Mouse (Mus musculus) right cerebral cortex, postnatal 4 days (tissue): ENCODE results near the gene Gm44965.

Experiments used
- DNase-seq: peaks from one replicate; pipeline ENCODE4 v3.0.0-alpha.2; 2022

The Gm44965 gene

DNA sequence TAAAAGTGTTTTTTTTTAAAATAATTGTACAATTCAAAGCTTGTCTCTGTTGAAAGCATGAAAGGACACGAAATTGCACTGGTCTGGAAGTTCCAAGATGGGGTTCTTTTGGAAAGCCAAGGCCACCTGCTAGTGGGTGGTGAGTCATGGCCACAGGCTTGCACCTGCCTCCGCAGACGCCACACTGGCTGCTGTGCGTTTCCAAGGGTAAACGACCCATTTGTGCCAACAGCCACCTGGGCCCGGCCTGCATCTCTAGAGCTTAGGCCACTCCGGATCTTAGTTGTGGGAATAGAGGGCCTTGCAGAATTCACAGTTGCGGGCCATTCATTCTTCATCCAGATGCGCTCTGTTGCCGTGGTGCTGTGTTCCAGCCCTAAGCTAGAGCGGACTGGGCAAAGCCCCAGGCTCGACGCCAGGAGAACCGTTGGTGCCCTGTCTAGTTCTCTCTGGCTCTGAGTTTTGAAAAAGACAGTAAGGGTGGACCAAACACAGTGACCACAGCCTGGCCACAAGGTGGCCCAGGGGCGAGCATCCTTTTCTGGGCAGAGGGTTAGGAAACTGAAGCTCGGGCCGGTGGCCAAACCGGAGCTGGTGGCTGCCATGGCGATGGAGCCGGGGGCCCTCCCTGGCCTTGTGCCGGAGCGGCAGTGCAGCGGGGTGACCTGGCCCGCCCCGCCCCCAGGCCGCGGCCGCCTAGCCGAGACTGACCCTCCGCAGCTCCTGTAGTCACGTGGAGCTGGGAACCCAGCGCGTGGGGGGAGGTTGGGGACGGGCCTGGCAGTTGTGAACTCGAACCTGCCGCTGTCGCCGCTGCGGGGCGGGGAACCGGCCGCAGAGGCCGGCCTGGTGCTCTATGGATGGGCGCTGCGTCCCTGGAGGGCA lies at the start of gene Gm44965, which contains the start of gene Repin1:
Gene Gm44965 (plus strand): TSS at position 784 of the 885 bp plus-strand sequence.
Gene Repin1 (plus strand): TSS at position 726 of the 885 bp plus-strand sequence.
- peak; percentile 89 for DNase-seq

DNA sequence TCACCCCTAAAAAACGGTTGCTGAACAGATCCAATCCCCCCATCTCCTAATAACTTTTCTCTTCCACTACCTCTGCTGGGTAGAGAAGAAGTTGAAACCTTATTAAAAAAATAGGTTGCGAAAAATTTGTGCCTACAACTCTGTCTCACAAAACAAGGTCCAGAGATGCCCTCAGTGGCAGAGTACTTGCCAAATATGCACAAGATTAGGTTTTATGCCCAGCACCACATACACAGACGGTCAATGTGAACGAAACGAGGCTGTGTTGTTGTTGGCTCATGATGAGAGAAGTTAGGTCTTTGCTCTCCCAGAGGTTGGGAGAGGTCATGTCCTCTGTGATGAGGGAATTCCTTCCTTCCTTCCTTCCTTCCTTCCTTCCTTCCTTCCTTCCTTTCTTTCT lies 48.5 kb upstream of the Gm44965 start:
- no peak for DNase-seq

DNA sequence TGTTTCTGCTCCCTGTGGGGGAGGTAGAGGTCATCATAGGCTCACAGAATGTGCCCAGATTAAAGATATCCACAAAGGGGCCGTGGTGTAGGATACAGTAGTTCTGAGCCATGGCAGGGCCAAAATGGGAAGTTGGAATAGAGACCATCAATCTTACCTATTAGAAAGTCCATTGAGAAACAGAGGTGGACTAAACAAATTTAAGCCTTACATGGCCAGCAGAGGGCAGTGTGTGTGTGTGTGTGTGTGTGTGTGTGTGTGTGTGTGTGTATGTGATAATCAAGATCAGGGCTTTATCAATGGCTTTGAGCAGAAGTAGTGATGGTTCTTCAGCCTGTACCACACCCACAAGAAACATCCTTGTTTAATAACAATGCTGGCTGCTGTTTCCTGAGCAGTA lies 47.5 kb upstream of the Gm44965 start:
- peak; percentile 34 for DNase-seq

DNA sequence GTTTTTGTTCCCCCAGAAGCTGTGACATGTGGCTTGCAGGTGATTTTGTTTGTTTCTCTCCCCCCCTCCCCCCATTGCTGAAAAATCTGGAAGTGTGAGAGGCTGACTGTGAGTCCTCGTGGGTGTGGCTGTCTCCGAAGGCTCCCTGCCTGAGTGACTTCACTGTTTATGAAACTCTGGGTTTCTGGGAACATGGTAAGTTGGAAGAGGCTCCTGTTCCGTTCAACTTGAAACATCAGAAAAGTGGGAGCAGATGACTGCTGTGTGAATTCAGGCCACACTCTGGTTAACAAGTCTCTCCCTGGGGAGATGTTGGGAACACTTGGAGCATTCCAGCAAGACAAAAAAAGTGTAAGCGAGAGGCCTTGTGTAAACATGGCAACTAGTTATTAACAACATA lies 46.9 kb upstream of the Gm44965 start:
- no peak for DNase-seq

DNA sequence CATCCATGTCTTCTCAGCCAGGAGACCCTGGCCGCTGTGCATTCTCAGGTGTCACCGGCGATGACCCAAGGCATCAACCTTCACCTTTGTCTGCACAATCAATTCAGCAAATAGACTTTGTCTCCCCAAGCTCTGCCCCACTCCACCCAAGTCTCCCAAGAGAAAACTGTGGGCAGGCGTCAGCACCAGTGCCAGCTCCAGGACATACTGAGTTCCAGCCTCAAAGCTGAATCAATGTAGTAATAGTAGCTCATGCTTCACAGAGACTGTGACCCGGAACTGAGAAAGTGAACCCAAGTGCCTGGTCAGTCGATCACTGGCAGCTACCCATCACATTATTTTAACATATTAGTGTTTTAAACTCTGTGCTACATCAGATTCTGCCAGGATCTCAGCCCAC lies 45.4 kb upstream of the Gm44965 start:
- DNase-seq = no peak

DNA sequence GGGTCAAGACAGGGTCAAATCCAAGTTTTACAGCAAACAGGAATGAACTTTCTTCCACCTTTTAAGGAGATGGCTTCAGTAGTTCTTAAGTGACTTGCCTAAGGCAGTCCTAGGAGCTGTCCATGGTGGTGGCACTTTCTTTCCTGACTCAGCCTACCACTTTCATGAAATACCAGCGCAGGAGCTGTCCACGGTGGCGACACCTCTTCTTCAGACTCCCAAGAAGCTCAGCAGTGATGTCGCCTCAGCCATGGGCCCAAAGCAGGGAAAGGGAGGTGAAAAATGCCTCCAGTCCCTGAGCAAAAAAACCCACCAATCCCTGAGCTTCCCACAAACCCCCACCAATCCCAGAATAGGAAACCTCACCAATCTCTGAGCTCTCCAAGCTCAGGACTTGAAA lies 40.8 kb upstream of the Gm44965 start:
- DNase-seq = no peak

DNA sequence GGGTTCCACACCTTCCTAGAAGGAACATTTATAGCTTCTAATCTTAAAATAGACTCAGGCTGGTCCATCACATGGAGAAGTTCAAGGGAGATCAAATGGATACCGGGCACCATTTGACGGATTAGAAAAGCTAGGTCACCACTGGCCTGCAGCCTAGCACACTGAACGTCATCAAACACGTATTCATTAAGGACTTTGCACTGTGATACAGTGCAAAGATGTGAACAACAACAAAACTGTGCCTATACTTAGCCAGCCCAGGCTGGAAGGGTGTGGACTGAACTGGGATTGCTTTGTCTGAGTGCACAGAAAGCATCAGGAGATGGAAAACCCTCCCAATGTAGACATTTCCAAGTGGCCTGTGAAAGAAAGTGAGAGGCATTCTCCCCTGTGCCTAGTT lies 39.9 kb upstream of the Gm44965 start:
- DNase-seq = no peak

DNA sequence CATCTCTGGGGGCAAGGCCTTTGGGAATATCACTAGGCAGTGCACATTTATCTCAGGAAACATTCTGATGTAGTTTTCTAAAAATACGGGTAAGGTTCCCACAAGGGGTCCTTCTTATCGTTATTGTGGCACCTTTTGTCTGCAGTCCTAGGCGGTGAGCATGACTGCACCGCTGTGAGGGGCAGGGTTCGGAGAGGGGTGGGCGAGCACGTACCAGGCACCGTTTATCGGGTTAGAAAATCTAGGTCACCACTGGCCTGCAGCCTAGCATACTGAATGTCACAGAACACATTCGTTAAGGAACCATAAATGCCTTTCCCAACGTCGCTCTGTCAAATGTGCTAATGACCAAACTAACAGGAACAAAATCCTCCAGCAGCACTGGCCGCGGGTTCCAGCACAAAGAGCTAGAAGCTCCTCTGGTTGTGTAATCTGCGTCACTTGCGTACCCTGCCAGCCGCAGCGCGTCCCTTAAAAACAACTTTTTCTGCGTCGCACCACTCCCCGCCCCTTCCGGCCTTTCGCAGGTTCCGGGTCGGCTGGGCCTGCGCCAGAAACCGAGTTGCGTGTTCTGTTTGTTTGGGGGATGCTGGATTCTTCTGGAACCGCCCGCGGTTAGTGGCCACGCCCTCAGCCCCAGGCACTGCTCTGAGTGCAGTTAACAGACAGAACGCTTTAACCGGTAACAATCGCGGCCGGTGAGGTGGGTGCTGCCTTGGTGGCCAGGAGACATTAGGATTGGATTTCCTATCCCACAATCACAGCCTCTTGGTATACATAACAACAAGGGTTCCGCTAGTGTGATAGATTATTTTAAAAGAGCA lies 39.2 kb upstream of the Gm44965 start, which contains the start of gene Lrrc61:
Gene Lrrc61 (plus strand): TSS at position 517 of the 824 bp plus-strand sequence.
- DNase-seq = peak; percentile 100

DNA sequence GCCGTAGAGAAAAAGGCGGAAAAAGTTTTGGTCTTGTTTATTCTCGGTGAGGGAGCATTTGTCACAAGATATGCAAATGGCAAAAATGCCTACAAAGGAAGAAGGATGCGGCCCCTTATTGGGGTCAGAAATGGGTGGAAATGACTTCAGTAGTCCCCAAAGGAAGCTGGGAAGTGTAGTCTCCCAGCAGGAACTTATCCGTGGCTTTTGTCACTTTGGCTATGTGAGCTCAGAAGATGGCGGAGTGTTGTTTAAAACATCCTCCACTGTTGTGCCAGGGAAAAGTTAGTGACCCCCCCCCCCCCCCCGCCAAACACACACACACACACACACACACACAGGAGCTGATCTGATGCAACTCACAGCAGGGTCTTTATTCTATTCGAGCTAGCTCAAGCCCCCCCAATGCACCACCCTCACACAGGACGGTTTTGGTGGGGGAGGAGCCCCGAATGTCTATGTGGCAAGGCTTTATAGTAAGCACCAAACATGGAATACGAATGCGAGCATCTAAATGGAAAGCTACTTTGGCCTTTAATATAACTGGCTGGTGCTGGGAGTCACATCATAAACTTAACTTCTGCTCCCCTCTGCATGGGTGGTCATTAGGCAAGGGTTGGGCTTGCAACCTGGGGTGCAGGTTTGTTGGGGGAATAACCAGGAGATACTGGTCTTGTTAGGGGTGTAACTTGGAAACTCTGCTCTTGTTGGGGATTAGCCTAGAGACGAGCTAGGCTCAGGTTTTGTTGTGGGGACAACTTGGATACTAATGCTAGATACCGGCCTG lies 38.4 kb upstream of the Gm44965 start:
- no peak for DNase-seq

DNA sequence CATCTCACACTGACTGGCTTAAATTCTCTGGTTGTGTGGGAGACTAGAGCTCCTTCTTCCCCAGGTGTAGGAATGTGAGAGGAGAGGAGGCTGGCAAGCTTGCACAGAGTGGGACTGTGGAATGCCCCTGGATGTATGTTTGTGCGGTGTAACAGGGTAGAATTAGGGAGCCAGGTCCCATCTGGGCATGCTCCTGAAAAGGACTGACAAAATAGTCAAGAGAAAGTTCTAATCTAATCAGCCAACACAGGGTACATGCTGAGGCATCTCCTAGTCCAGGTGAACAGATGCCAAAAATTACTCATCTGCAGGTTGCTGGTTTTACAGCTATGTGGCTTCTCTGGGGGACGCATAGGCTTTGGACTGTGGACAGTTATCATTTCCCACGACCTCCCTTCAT lies 37.8 kb upstream of the Gm44965 start:
- no peak for DNase-seq

DNA sequence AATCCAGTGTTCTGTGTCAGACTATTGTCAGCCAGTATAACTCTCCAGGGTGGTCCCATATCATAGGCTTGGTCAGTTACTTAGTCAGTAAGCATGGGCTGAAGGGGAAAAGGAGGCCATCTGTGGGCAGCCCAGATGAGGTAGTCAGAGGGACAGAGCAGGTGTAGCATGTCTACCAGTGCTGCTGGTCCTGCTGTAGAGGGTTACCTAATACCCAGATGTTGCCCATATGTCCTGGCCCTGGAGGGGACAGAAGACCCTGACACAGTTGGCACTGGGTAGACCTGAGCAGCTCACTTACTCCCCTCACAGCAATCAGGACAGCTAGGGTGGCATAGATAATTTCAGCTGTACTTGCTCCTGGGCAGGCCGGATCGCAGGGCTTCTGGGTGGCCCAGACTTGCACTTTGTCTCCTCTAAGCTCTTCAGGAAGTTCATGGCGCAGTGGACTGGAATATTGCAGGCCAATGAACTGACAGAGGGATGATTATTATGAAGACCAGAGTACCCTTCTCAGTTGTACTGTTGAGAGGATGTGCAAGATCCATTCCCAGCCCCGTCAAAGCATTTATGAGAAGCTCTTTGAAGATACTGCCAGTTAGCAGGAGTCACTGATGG lies 27.9 kb upstream of the Gm44965 start:
- no peak for DNase-seq

DNA sequence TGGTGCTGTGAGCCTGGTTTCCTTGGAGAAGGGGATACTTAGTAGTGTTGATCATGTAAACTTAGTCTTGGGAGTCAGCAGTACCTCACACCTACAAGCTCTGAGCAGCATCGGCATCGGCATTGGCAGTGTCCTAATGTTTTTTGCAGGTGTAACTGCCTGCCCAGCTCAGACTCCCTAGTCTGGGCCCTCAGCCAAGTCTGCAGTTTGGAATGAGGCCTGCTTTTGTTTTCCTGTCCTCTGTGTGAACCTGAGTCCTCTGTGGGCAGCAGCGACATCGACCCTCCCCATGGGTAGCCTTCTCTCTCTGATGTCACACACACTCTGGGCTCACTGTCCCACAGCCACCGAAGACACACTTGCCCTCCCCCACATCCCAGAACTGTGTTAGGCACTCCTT lies 27.4 kb upstream of the Gm44965 start:
- no peak for DNase-seq

DNA sequence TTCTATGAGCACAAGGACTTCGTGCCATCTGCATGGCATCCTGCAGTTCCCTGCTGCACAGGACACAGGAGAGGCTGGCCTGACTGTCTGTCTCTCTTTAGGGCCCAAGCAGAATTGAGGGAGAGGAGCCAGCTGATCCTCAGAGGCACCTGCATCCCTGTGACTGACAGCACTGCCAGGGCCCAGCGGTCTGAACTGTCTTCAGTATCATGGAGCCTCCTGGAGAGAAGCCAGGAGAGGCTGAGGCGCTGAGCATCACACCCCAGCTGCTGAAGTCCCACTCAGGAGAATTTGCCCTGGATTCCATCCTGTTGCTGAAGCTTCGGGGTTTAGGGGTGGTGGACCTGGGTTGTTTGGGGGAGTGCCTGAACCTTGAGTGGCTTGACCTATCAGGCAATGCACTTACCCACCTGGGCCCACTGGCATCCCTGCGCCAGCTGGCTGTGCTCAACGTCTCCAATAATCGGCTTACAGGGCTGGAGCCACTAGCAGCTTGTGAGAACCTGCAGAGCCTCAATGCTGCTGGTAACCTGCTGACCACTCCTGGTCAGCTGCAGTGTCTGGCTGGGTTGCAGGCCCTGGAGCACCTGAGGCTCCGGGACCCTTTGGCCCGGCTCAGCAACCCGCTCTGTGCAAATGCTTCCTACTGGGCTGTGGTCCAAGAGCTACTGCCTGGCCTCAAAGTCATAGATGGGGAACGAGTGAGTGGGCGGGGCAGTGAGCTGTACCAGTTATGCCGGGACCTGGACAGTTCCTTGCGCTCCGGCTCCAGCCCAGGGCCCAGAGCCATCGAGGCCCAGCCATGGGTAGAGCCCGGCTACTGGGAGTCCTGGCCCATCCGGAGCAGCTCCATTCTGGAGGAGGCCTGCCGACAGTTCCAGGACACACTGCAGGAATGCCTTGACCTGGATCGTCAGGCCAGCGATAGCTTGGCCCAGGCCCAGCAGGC lies 25.4 kb upstream of the Gm44965 start:
- no peak for DNase-seq

DNA sequence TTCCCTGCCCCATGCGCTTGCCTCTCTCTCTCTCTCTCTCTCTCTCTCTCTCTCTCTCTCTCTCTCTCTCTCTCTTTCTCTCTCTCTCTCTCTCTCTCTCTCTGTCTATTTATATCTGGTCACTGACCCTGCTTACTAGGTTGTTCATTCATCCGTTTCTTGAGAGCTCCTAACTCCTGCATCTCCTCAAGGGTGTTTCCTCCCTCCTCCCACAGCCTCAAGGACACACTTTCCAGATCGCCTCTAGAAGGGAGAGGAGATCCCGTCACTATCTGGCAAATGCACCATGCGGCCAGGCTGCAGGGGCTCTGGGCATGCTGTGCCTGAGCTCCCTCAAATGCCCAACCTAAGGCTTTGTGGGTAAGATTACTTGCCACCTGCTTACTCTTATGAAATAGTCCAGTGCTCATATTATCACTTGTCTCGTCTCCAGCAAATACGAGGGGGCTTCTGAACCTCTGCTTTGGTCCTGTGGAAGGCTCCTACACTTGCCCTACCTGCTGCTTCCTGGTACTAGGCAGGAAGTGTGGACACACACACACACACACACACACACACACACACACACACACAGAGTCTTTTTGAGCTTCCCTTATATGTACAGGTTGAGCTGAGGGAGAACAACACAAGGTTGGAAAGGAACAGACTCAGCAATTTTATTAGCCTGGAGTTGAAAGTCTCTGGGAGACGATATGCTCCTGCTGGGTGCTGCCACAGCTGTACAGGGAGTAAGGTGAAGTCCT lies 24.5 kb upstream of the Gm44965 start:
- DNase-seq = no peak

DNA sequence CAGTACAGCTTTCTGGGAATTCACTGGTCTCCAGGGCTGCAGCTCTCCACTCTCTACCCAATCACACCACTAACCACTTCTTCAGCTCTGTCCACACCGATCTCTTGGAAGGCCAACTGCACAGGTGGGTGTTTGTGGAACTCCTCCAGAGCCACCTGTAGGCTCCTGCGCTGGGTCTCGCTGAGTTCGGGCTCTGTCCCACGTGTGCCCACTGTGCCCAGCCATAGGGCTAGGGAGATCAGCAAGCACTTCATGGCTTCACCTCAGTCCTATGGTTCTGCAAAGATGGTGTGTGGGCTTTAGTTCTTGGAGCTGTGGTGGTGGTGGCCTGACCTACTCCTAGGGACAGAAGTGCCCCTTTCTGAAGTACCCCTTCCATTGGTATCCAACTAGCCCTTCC lies 21.7 kb upstream of the Gm44965 start:
- no peak for DNase-seq

DNA sequence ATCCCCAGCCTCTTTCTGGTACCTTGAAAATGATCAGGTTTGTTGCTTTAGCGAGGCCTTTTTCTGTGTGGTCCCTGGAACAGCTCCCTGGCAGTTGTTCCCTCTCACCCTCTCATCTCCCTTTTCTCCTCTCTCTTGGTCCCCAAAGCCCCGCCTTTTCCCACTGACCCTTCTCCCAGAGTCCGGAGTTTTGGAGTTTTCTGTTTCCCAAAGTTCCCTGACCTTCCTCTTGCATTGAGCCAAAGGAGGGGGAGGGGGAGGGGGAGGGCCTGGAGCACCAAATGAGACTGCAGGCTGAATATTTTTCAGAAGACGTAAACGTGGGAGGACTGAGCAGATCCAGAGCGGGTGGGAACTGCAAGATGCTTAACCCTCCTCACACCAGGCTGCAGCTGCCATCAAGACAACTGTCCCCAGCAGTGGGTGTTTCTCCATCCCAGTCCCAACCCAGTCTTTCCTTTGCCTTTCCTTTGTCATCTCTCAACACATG lies 21.1 kb upstream of the Gm44965 start, which contains the start of gene Rarres2:
Gene Rarres2 (minus strand): TSS at position 218 of the 490 bp plus-strand sequence.
- no peak for DNase-seq

DNA sequence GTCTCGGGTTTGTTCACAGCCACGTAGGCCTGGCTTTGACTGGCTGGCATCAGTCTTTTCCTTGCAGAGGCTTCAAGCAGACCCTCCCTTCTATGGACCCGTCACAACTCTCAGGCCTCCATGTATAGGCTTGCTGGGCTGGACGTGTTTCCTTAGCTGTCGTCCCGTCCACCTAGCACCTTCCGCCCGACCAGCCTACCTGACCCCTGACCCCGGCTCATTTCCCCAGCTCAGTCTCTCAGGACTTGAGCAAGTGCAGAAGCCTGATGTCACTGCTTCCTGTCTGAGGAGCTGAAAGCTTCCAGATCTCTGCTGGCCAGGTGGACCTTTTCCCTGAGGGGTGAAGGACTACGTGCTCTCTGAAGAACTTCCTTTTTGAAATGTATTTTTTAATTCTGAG lies 20.5 kb upstream of the Gm44965 start:
- DNase-seq = no peak

DNA sequence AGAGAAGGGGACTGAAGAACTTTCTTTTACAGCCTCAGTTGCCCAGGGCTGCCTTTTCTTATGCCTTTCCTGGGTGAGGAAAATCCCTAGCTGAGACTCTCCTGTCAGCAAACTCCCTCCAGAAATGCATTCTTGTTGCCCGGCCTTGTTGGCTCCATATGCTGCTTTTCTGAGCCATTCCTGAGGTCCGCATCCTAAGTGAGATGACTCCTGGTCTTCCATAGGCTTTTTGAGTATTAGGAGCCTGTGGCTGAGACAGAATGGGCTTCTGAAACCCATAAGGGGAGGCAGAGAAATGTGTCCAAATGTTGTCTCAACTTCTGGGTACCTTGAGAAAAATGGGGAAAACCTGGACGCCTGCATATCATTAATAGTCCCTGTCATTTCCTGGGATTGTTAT lies 19.8 kb upstream of the Gm44965 start:
- no peak for DNase-seq

DNA sequence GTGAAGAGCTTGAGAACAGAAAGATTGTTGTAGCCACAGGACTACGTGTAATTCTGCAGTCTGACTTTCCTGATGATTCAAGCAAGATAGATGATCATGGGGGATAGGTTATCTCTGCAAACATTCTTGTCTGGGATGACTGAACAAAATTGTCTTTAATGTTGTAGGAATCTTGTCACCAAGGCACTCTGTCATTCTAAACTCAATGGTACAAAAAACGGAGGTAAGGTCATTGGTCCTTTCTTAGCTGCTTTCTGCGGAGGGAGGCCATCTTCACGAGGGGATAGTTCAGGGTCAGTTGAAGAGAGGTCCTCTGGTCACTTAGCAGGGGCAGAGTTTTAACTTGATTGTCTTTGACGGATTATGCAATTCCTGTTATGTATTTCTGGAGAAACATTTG lies 15.0 kb upstream of the Gm44965 start:
- DNase-seq = no peak

DNA sequence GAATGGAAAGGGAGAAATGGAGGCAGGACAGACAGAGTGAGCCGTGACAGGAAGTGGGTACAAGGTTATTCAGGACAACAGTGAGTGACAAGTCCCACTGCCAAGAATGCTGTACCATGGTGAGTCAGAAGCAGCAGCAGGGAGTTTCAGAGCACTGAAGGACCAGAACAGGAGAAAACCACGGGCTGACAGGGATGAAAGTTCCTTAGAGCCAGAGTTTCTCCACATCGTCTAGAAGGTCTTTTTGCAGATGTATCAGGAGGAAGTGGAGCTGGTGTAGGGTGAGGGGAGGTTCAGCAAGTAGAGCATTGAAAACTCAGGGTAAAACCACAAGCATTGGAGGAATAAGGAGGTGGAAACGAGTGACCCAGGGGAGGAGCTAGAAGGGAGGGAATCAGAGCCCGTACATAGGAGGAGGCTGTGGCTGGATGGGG lies 14.5 kb upstream of the Gm44965 start:
- no peak for DNase-seq
